Mouse (Mus musculus) T-helper 17 cell (primary cell): ENCODE measurements at regions not wholly inside any gene's neighbourhood (a gene's known extent, or its start where the extent isn't known, plus 50 kb on each side); places are given as distances from the start of the nearest gene placed in this dataset.

Experiments used
- in situ Hi-C, 2 experiments: fragments of 300-600 bp; cut with MboI, MseI; formaldehyde crosslinking; loops; 1 replicate in 1 of 2; 2 replicates in 1 of 2; pipeline ENCODE4 v1.15.1; 2025; ENCODE audit warnings: high pct_unique_total_duplicates in 2 of 2

DNA sequence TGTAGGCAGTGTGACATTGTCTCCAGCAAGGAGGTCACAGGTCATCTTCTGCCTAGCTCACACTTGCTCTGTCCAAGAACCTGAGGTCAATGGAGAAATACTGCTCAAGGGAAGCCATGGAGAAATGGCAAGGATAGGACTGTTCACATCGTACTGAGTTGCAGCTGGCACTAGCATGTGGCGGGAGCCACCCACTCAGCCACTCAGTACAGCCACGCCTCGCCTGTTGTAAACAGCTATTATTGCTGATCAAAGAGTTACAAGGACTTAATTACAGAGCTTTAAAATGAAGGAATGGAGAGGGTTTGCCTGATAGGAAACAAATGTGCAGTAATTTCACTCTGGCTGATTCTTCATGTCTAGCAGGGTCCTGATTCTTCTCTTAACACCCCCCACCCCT is 64.8 kb downstream of the Dll1 start:
- in situ Hi-C loops, result no loop called here

DNA sequence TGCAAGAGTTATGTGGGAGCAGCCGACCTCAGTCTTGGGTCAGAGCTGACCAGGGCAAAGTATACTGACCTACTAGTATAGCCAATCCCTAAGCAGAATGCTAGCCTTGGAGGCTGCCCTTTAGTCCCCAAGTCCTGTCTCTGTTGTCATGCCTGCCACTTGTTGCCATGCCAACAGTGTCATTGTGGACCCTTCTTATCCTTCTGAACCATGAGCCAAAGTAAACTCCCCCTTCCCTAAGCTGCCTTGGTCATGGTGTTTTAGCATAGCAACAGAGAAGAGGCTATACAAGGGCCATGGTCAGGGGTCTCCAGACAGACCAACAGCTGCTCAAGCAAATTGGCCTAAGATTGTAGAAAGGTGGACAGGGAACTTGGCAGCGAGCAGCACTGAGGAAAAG is 66.2 kb downstream of the Dll1 start:
- in situ Hi-C loops, result no loop called here

- in situ Hi-C loops, result no loop called here
Measured at GRCm38 (mm10) chr17:15302110-15302509, 74.6 kb downstream of the Dll1 start.

- in situ Hi-C loops, result no loop called here
Measured at GRCm38 (mm10) chr17:15299743-15300371, 76.8 kb downstream of the Dll1 start.

GRCm38 (mm10) chr17:15294165-15294585 is 82.5 kb downstream of the Dll1 start:
- in situ Hi-C loops, result no loop called here

GRCm38 (mm10) chr17:15292490-15293070 is 84.1 kb downstream of the Dll1 start:
- in situ Hi-C loops, result no loop called here

DNA sequence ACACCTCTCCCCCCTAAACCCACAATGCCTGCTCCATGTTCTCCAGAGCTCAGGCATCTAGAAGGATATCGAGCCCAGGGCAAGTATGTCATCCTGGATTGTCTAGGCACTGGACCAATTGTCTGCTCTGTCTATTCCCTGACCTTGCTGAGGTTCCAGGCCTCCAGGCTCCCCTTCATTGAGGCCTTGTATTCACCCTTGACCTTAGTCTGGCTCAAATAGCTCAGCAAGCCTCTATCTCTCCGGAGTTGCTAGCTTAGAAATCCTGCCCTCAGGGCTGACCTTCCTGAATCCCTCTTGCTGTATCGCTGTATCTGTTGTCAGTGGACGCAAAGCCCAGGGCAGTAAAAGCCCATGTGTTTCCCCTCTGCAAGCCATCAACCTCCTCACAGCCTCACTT is 85.0 kb downstream of the Dll1 start:
- in situ Hi-C loops, result no loop called here

DNA sequence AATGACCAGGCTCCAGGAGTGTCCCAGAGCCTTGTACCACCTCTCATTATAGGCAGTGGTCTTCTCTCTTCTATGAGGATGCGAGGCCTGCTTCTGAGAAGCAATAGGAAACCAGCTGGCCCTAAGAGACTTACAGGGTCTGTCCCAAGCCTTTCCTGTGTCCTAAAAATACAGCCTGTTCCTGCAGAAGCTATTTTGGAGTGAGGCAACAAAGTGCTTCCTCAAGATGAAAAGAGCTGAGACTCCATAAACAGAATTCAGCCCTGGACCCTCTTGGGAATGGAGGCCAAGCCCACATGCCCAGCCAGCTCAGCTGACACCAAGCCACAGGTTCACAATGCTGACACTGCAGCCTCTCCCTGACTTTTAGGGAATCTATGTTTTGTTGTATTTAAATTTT is 86.3 kb downstream of the Dll1 start:
- in situ Hi-C loops, result no loop called here

DNA sequence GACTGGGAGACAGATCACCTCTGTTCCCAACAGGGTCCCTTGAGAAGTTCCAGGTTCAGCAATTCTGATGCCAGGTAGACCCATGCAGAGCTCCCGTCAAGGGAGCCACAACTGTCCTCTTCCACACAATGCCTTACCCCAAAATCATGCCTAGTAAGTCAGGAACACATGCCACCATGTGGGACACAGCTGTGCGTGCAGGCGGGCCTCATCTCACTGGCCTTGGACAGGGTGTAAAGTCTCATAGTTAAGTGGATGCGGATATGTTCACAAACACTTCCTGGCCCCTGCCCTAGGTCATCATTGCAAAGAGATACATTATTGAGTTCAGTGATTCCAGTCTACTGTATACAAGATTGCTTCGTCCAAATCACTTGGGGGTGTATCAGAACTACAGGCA is 87.6 kb downstream of the Dll1 start:
- in situ Hi-C loops, result no loop called here

DNA sequence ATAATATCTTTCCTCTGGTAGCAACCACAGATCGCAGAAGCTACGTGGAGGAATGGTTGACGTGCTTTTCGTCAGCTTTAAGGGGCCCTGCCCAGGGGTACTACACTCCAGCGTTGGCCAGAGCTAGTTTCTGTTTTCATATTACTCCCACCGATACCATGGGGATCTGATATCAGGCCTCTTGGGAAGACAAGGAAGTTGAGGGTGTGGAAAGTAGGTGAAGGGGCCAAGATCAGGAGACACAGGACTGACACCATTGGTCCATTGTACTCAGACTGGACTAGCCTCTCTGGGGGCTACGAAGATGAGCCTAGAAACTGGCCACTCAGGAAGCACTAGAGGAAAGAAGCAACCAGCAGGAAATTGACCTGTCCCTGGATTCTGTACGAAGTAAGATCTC is 88.0 kb downstream of the Dll1 start:
- in situ Hi-C loops, result no loop called here

- in situ Hi-C loops, result no loop called here
Measured at GRCm38 (mm10) chr17:15286596-15286995, 90.1 kb downstream of the Dll1 start.

DNA sequence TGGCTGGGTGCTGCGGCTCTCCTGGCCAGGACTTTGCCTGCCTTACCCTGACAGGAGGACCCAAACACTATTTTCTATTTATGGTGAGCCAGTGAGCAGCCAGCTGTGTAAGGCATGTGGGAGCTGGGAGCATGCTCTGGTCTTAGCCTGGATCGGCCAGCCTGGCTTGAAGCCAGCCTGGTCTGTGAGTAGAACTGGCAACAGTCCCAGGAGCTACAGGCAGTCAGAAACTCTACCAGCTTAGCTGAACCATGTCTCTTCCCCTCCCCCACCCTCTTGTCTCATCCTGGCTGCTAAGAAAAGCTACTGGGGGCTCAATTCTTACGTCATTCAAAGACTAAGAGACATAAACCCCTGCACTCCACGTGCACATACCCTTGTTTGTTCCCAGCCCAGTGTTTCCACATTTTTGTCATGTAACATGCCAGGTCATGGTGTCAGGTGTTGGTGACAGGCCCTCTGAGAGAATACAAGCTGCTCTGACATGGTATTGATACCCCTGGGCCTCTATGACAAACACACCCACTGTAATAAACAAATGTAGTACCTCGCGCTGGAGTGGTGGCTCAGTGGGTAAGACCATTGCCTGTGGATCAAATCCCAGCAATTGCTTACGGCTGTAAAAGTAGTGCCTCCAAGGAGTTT is 91.2 kb downstream of the Dll1 start:
- in situ Hi-C loops, result no loop called here

DNA sequence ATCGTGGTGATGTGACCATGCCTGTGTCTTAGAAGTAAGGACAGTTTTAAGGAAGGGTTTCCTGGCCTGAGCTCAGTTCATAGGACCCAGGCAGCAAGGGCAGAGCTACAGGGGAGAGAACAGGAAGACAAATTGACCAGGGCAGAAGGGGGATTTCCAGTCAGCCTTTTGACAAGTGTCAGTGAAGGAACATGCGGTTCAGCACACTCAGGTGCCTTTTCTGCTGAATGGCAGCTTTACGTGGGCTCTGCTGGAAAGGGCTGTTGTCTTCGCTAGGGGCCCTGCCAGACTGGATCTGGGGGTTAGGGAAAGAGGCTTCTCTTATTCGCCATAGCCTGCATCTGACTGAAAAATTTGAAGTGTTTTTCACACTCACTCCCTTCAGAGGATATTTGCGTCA is 106.8 kb downstream of the Dll1 start:
- in situ Hi-C loops, result no loop called here

- in situ Hi-C loops, result no loop called here
Measured at GRCm38 (mm10) chr17:15269056-15269612, 107.5 kb downstream of the Dll1 start.

DNA sequence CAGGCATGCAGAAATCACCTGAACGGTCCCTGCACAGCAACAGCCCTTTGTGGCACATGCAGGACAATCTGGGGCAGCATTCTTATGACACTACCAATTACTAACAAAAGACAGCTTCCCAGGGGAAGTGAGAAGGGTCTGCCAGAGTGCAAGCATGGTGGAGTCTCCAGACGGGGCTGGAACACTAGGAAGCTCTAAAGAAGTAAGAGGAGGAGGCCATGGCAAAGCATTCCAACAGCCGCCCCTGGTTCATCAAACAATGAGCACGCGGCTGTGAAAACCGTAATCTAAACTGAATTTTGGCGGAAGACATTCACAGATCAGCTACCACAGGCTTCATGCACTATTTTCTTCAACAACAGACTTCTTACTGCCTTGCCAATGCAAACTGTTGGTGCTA is 109.0 kb downstream of the Dll1 start:
- in situ Hi-C loops, result no loop called here

DNA sequence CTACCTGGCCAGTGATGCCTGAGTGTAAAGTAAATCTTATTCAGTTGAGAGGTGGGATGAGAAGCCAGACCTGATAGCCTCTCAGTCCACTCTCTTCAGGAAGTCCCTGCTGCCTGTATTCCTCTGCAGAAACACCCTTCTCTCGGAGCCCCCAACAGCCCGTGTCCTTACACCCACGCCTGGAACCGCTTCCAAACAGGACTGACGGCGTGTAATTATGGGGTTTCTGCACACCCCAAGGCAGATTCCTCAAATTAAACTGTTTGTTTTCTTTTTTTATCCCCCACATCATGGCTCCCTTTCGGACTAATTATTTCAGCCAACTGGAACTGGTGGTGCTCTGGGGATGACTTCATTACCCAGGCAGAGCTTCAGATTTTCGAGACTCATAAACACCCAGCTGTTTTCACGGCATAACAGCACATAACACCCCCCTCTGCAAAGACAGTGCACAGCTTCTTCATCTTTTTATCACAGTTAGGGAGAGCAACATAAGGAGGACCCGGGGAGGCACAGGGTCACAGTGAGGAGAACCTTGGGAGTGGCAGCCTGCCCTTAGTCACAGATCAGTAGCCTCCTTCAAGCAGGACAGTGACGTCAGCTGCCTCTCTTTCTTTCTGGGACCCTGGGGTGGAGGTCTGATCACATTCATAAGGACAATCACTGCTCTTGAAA is 117.1 kb downstream of the Dll1 start:
- in situ Hi-C loops, result no loop called here

DNA sequence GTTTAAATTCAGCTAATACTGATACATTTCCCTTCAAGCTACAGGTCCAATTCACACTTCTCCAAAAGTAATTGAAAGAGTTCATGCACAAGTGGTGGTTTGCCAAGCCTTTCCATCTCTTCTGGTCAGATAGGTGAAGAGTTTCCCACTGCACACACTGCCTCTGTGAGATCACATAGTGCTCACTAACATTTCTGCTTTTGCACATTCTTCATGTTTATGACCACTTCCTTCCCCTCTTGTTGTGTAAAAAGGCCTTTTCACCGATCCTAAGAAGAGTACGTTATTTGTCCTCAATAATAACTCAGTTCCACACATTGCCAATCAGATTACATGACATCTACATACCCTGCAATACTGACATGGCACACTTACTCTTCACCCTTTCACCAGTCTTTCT is 120.8 kb downstream of the Dll1 start:
- in situ Hi-C loops, result no loop called here

DNA sequence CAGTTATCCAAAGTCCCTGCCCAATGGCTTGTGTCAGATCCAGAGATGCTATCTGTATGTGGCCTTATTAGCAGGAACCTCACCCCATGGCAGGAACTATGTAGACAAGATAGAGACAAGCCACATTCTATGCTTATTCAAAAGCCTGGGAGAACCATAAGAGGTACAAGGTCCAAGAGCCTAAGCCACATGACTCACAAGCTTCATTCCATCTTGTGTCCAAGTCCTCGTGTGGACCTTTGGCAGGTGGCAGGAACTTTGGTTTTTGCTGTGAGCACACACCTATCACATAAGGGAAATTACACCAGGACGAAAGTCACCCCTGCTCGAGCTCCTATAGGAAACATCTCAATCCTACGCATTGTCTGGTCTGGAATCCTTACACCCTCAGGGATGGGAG is 122.9 kb downstream of the Dll1 start:
- in situ Hi-C loops, result no loop called here

- in situ Hi-C loops, result no loop called here
Measured at GRCm38 (mm10) chr17:15253271-15253670, 123.4 kb downstream of the Dll1 start.

GRCm38 (mm10) chr17:15252187-15252586 is 124.5 kb downstream of the Dll1 start:
- in situ Hi-C loops, result no loop called here

- in situ Hi-C loops, result no loop called here
Measured at GRCm38 (mm10) chr17:15251641-15252040, 125.0 kb downstream of the Dll1 start.

GRCm38 (mm10) chr17:15248417-15248791 is 128.3 kb downstream of the Dll1 start:
- in situ Hi-C loops, result loop anchor here in 1 of 2 experiments (5.0 kb wide), 1 partner anchor 69 kb away; no protein-coding TSS in a partner anchor
